Mouse (Mus musculus): ENCODE measurements at regions not wholly inside any gene's neighbourhood (a gene's known extent, or its start where the extent isn't known, plus 50 kb on each side); places are given as distances from the start of the nearest gene placed in this dataset.

- TF ChIP-seq CTCF (IDR thresholded peaks at IDR 0.05; ENCODE audit: low read depth, low read length) (peak; percentile 0), EP300 (IDR thresholded peaks at IDR 0.05; ENCODE audit: insufficient read depth, low read depth, low read length) (no peak), POLR2A (IDR thresholded peaks at IDR 0.05; ENCODE audit: insufficient read depth, low read length) (no peak)
- no peaks in the 10 kb centered on the region for H3K9me3 ChIP-seq (replicated peaks; ENCODE audit: control insufficient read depth, insufficient read depth, low read length, poor library complexity, severe bottlenecking)
- H3K36me3 ChIP-seq (ENCODE audit: control insufficient read depth, insufficient read depth, low read length, poor library complexity, severe bottlenecking): no peaks in the 10 kb centered on the region
- H3K4me1 ChIP-seq (ENCODE audit: control insufficient read depth, insufficient read depth, low read length): no peaks in the 10 kb centered on the region
- no peaks in the 10 kb centered on the region for H3K27me3 ChIP-seq (ENCODE audit: control insufficient read depth, insufficient read depth, low read length, poor library complexity, severe bottlenecking)
- H3K9ac ChIP-seq (ENCODE audit: low read depth, poor library complexity, severe bottlenecking): no peak overlapping the region
- H3K27ac ChIP-seq (ENCODE audit: insufficient read depth, low read length): no peak overlapping the region
- H3K4me3 ChIP-seq (ENCODE audit: low read depth, low read length): no peak overlapping the region
Measured at GRCm38 (mm10) chr5:39960981-39961380, 205.7 kb upstream of the Hs3st1 start.

GRCm38 (mm10) chr5:39935564-39935963 lies 180.3 kb upstream of the Hs3st1 start:
- Histone ChIP-seq H3K4me3 (ENCODE audit: low read depth, low read length) (no peak overlapping the region), H3K9me3 (replicated peaks; ENCODE audit: control insufficient read depth, insufficient read depth, low read length, poor library complexity, severe bottlenecking) (no peaks in the 10 kb centered on the region), H3K27ac (ENCODE audit: insufficient read depth, low read length) (no peak overlapping the region), H3K9ac (ENCODE audit: low read depth, poor library complexity, severe bottlenecking) (no peak overlapping the region), H3K36me3 (ENCODE audit: control insufficient read depth, insufficient read depth, low read length, poor library complexity, severe bottlenecking) (no peaks in the 10 kb centered on the region), H3K27me3 (ENCODE audit: control insufficient read depth, insufficient read depth, low read length, poor library complexity, severe bottlenecking) (no peaks in the 10 kb centered on the region), H3K4me1 (ENCODE audit: control insufficient read depth, insufficient read depth, low read length) (no peaks in the 10 kb centered on the region)
- TF ChIP-seq POLR2A (IDR thresholded peaks at IDR 0.05; ENCODE audit: insufficient read depth, low read length) (no peak), EP300 (IDR thresholded peaks at IDR 0.05; ENCODE audit: insufficient read depth, low read depth, low read length) (no peak), CTCF (IDR thresholded peaks at IDR 0.05; ENCODE audit: low read depth, low read length) (no peak)

GRCm38 (mm10) chr5:39931890-39932289 lies 176.6 kb upstream of the Hs3st1 start:
- Histone ChIP-seq H3K4me1 (ENCODE audit: control insufficient read depth, insufficient read depth, low read length) (no peaks in the 10 kb centered on the region), H3K9me3 (replicated peaks; ENCODE audit: control insufficient read depth, insufficient read depth, low read length, poor library complexity, severe bottlenecking) (no peaks in the 10 kb centered on the region), H3K27ac (ENCODE audit: insufficient read depth, low read length) (no peak overlapping the region), H3K27me3 (ENCODE audit: control insufficient read depth, insufficient read depth, low read length, poor library complexity, severe bottlenecking) (no peaks in the 10 kb centered on the region), H3K9ac (ENCODE audit: low read depth, poor library complexity, severe bottlenecking) (no peak overlapping the region), H3K36me3 (ENCODE audit: control insufficient read depth, insufficient read depth, low read length, poor library complexity, severe bottlenecking) (no peaks in the 10 kb centered on the region), H3K4me3 (ENCODE audit: low read depth, low read length) (no peak overlapping the region)
- TF ChIP-seq CTCF (IDR thresholded peaks at IDR 0.05; ENCODE audit: low read depth, low read length) (no peak), EP300 (IDR thresholded peaks at IDR 0.05; ENCODE audit: insufficient read depth, low read depth, low read length) (no peak), POLR2A (IDR thresholded peaks at IDR 0.05; ENCODE audit: insufficient read depth, low read length) (no peak)

GRCm38 (mm10) chr5:39909369-39909768 lies 154.1 kb upstream of the Hs3st1 start:
- no peaks in the 10 kb centered on the region for H3K27me3 ChIP-seq (ENCODE audit: control insufficient read depth, insufficient read depth, low read length, poor library complexity, severe bottlenecking)

GRCm38 (mm10) chr5:39871723-39872085 lies 116.4 kb upstream of the Hs3st1 start:
- Histone ChIP-seq H3K27me3 (ENCODE audit: control insufficient read depth, insufficient read depth, low read length, poor library complexity, severe bottlenecking) (no peaks in the 10 kb centered on the region), H3K27ac (ENCODE audit: insufficient read depth, low read length) (no peak overlapping the region), H3K4me3 (ENCODE audit: low read depth, low read length) (no peak overlapping the region), H3K4me1 (ENCODE audit: control insufficient read depth, insufficient read depth, low read length) (no peaks in the 10 kb centered on the region), H3K36me3 (ENCODE audit: control insufficient read depth, insufficient read depth, low read length, poor library complexity, severe bottlenecking) (no peaks in the 10 kb centered on the region), H3K9ac (ENCODE audit: low read depth, poor library complexity, severe bottlenecking) (no peak overlapping the region), H3K9me3 (replicated peaks; ENCODE audit: control insufficient read depth, insufficient read depth, low read length, poor library complexity, severe bottlenecking) (no peaks in the 10 kb centered on the region)
- TF ChIP-seq POLR2A (IDR thresholded peaks at IDR 0.05; ENCODE audit: insufficient read depth, low read length): no peak
- TF ChIP-seq EP300 (IDR thresholded peaks at IDR 0.05; ENCODE audit: insufficient read depth, low read depth, low read length): no peak
- TF ChIP-seq CTCF (IDR thresholded peaks at IDR 0.05; ENCODE audit: low read depth, low read length): no peak

More at GRCm38 (mm10) chr5:39909369-39909768, 154.1 kb upstream of the Hs3st1 start:
- Histone ChIP-seq H3K9ac (ENCODE audit: low read depth, poor library complexity, severe bottlenecking) (no peak overlapping the region), H3K4me1 (ENCODE audit: control insufficient read depth, insufficient read depth, low read length) (no peaks in the 10 kb centered on the region), H3K27ac (ENCODE audit: insufficient read depth, low read length) (no peak overlapping the region), H3K36me3 (ENCODE audit: control insufficient read depth, insufficient read depth, low read length, poor library complexity, severe bottlenecking) (no peaks in the 10 kb centered on the region), H3K4me3 (ENCODE audit: low read depth, low read length) (no peak overlapping the region), H3K9me3 (replicated peaks; ENCODE audit: control insufficient read depth, insufficient read depth, low read length, poor library complexity, severe bottlenecking) (no peaks in the 10 kb centered on the region)
- no peak for TF ChIP-seq POLR2A (IDR thresholded peaks at IDR 0.05; ENCODE audit: insufficient read depth, low read length)
- no peak for TF ChIP-seq EP300 (IDR thresholded peaks at IDR 0.05; ENCODE audit: insufficient read depth, low read depth, low read length)
- TF ChIP-seq CTCF (IDR thresholded peaks at IDR 0.05; ENCODE audit: low read depth, low read length): no peak

GRCm38 (mm10) chr5:39870835-39871722 lies 115.8 kb upstream of the Hs3st1 start:
- no peaks in the 10 kb centered on the region for H3K4me1 ChIP-seq (ENCODE audit: control insufficient read depth, insufficient read depth, low read length)
- TF ChIP-seq POLR2A (IDR thresholded peaks at IDR 0.05; ENCODE audit: insufficient read depth, low read length) (no peak), EP300 (IDR thresholded peaks at IDR 0.05; ENCODE audit: insufficient read depth, low read depth, low read length) (no peak), CTCF (IDR thresholded peaks at IDR 0.05; ENCODE audit: low read depth, low read length) (no peak)
- H3K9ac ChIP-seq (ENCODE audit: low read depth, poor library complexity, severe bottlenecking): no peak overlapping the region
- no peaks in the 10 kb centered on the region for H3K9me3 ChIP-seq (replicated peaks; ENCODE audit: control insufficient read depth, insufficient read depth, low read length, poor library complexity, severe bottlenecking)
- no peak overlapping the region for H3K4me3 ChIP-seq (ENCODE audit: low read depth, low read length)
- no peaks in the 10 kb centered on the region for H3K27me3 ChIP-seq (ENCODE audit: control insufficient read depth, insufficient read depth, low read length, poor library complexity, severe bottlenecking)
- no peak overlapping the region for H3K27ac ChIP-seq (ENCODE audit: insufficient read depth, low read length)
- no peaks in the 10 kb centered on the region for H3K36me3 ChIP-seq (ENCODE audit: control insufficient read depth, insufficient read depth, low read length, poor library complexity, severe bottlenecking)

Data from ES-Bruce4 (cell line).